Mouse (Mus musculus) urinary bladder, postnatal 4 days (tissue): ENCODE data around the gene Tmem87b.

ENCODE experiments used
- DNase-seq, 2 experiments: peaks; one replicate each; pipeline ENCODE4 v3.0.0; 2021 to 2022; ENCODE audit warnings: low spot score in 2 of 2

The Tmem87b gene

DNA sequence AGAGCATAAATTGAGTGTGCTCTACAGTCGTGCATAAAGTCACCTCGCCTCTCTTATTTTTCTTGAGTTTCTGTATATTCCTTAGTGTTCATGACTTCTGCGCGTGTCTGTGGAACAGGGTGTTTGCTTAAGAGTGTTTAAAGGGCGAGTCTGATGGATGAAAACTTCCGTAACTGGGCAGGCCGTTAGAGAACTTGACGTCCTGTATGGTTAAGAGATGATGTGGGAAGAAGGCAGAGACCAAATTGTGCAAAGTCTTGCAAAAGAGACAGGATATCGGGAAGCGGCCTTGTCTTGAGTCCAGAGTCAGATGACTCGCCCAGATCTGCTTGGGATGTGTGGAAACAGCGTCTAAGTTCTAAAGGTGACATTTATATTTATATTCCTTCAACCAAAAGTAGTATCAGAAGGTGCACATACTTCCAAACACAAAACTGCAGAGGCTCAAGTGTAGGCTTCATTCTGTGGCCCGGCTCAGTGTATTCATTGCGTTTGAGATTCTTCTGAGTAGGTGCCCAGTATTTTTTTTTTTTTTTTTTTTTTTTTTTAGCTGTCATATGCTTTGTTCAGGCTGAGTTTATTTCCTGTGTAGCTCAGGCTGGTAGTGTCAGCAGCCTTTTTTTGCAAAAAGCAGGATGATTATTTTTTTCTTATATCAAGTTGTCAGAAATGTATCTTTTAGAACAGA is 1.2 kb downstream of the Tmem87b start:
- no peak for DNase-seq

GRCm38 (mm10) chr2:128820631-128821030 is 2.7 kb downstream of the Tmem87b start:
- DNase-seq: no peak

GRCm38 (mm10) chr2:128823893-128824292 is 6.0 kb downstream of the Tmem87b start:
- DNase-seq: no peak

GRCm38 (mm10) chr2:128827787-128828186 is 9.9 kb downstream of the Tmem87b start:
- DNase-seq: no peak

- no peak for DNase-seq
These were observed 14.7 kb downstream of the Tmem87b start for GRCm38 (mm10) chr2:128832611-128833010.

- DNase-seq: no peak
These were observed 15.1 kb downstream of the Tmem87b start for GRCm38 (mm10) chr2:128833035-128833434.

GRCm38 (mm10) chr2:128833435-128833834 is 15.5 kb downstream of the Tmem87b start:
- no peak for DNase-seq

DNA sequence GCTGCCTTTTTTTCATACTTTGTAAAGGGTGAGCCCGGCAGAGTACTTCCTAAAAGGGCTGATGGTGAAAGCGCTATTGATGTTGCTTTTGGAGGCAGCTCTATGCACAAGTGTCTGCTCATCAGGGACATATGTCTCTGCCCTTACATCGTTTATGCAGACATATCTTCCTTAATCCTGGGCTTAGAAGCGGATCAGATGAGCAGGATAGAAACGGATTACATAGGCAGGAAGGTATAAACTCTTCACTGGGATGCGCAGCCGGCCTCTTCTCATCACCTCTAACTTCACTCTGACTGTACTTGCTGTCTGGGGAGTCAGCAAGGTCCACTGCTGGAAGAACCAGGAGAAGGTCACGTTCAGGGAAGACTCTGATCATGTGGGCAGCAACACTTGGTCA is 19.6 kb downstream of the Tmem87b start:
- no peak for DNase-seq

DNA sequence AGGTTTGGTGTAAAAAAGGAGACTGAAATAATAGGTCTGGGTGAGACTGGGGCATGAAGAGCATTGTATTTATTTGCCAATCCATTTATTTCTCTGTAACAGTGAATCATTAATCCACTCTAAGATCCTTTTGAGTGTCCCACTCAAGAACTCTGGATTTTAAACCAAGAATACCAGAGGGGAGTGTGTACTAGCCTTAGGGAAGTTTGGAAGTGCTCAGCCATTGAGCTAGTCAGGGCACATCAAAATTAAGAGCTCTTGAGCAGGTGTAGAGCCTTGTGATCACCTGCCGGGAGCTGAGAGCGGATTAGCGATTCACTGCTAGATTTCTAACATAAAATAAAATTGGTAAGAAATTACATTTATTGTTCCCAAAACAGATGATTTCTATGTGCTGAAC is 20.7 kb downstream of the Tmem87b start:
- DNase-seq: no peak

DNA sequence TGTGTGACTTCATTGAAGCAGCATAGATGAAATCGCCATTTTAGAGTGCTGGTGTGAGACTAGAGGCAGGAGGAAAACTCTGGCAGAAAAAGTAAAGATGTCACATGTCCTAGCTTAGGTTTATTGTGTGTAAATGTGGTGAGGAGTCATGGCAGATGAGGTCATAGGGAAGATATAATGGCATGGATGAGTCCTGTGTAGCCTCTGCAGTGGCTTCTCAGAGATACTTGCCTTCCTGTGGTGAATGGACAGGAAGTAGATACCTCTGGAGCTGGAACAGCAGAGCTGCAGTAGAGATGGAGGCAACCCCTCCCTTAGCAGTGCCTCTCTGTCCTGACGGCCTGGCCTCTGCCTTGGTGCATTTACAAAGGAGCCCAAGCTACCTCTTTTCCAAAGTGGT is 21.6 kb downstream of the Tmem87b start:
- DNase-seq: no peak

- DNase-seq: no peak
These were observed 24.5 kb downstream of the Tmem87b start for GRCm38 (mm10) chr2:128842437-128842836.

GRCm38 (mm10) chr2:128850036-128850435 is 32.1 kb downstream of the Tmem87b start:
- DNase-seq: no peak

GRCm38 (mm10) chr2:128856673-128857072 is 38.8 kb downstream of the Tmem87b start:
- DNase-seq: no peak

GRCm38 (mm10) chr2:128858962-128859361 is 41.0 kb downstream of the Tmem87b start:
- DNase-seq: no peak

DNA sequence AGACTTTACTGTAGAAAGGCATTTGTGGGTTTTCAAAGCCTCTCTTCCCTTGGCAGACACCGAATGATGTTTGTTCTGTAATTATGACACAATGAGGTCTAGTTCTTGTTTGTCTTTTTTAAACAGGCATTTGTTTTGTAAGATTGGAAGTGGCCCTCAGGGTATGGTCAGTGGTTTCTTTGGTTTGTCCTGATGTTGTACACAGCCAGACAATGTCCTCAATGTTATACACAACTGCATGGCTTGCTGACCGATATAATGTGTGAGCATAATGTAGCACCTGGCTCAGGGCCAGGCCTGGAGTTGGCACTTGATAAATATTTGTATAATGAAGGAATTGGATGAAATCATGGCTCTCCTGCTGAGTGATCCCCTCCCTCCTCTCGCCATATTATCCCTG is 41.9 kb downstream of the Tmem87b start:
- DNase-seq: no peak

DNA sequence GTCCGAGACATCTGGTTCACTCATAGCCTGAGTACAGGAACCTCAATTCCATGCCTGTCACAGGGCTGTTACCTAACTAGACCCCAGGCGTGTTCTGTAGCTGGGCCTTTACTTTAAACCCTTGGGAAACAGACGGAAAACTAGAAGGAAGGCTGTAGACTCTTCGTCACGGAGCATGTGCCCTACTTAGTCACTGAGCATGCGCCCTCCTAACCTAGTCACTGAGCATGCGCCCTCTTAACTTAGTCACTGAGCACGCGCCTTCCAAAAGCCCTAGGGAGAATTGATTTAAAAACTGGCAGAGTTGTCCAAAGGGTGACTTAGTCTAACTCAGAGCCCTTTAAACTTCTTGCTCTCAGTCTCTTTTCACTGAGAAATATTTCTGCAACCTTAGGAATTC is 44.7 kb downstream of the Tmem87b start, which contains the start of gene Fbln7:
Fbln7 (plus strand) TSS at position 346 of the 400 bp plus-strand sequence.
- no peak for DNase-seq

DNA sequence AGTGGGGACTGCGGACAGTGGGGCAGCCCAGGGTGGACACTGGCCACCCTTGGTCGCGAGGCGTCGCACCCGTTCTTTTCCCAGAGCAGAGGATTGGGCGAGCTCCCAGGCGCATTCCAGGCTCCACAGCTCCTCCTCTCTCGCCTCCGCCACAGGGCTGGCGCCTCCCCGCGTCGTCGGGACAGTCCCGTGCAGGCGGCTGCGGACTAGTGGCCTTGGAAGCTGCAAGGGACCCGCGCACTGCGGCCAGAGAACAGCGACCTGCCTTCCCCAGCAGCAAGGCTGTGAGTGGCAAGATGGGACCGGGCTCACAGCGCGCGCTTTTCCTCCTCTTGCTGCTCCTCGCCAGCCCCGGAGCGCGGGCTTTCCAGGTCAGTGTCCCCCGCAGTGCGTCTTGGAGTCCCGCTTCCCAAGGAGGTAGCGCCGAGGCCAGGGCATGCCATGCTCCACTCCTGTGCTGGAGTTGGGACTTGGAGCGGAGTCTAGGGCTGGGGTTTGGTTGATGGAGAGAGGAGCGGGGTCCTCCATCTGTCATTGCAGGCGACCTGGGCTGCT is 45.9 kb downstream of the Tmem87b start:
- peak; percentile 51 to 67 for DNase-seq

DNA sequence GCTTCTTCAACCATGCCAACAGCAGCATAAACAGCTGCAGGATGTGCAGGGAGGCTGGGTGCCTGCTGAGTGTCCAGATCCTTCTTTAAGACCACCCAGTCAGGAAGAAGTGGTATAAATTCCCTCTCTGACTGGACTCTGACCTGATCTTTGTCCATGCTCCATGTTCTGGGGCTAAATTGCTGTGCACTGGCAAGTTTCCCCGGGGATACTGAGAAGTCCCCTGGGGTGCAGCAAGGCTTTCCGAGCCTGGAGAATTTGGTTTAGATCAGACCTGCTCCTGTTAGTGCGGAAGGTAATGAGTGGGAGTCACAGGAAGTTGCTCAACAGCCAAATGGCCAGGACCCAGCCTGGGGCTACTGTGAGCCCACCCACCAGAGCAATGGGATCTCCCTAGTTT is 47.1 kb downstream of the Tmem87b start:
- DNase-seq: no peak

DNA sequence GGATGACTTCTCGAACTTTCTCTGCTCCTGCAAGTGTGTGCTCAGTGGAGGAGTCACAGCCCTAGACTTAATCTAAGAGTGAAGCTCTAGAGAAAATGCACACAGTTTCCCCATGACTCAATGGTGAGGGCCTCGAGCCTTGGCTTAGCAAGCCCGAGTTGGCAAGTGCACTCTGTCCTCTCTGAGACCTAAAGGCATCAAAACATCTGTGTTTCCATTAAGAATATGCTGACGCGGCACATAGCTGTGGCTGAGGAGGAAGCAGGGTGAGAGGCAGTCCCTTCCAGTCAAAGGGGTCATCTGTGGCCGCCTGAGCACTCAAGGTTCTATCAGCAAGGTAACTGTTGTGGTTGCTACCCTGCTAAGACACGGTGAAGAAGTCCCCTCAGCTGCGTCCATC is 53.7 kb downstream of the Tmem87b start:
- no peak for DNase-seq

GRCm38 (mm10) chr2:128872256-128872655 is 54.3 kb downstream of the Tmem87b start:
- no peak for DNase-seq

- no peak for DNase-seq
These were observed 57.6 kb downstream of the Tmem87b start for GRCm38 (mm10) chr2:128875526-128875925.

DNA sequence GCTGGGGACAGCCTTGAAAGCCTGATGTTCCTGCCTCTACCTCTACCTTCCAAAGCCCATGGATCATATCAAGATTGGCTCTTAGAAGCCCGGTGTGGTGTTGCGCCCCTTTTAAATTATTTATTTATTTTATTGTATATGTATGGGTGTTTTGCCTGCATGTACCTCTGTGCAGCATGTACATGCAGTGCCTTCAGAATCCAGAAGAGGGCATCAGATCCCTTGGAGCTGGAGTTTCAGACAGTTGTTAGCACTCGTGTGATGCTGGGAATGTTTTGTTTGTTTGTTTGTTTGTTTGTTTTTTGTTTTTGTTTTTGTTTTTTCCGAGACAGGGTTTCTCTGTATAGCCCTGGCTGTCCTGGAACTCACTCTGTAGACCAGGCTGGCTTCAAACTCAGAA is 63.3 kb downstream of the Tmem87b start:
- DNase-seq: no peak

- no peak for DNase-seq
These were observed 67.4 kb downstream of the Tmem87b start for GRCm38 (mm10) chr2:128885225-128885811.
